Mouse (Mus musculus) olfactory bulb, adult 2 months (tissue): ENCODE data around the gene Hcrt.

Experiments
- CTCF ChIP-seq: fragments of 200-500 bp; IDR thresholded peaks from 2 replicates; pipeline ENCODE4 v1.5.1; 2012; ENCODE audit warnings: low read depth, mild to moderate bottlenecking, low read length, moderate library complexity; ENCODE audit not compliant: insufficient read depth
- POLR2A ChIP-seq: fragments of 200-500 bp; IDR thresholded peaks from 2 replicates; pipeline ENCODE4 v1.6.1; 2012; ENCODE audit warnings: mild to moderate bottlenecking, low read depth, low read length, moderate library complexity; ENCODE audit not compliant: insufficient read depth

DNA sequence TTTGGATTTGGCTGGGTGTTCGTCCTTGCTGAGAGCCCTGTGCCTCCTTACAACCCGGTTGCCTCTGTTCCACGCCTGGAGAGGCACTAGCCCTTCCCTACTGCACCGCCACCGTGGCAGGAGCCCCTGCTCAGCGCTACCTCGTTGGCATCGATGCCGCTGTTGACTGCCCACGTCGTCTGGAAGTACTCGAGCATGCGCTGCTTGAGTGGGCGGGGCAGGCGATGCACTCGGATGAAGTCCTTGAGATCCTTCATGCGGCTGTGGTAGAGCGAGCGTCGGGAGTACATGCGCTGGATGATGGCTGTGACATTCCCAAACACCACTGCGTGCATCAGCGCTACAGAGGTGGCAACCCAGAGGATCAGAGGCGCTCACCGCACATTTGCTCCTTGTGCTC is 13.3 kb downstream of the Hcrt start:
- TF ChIP-seq POLR2A = no peak
- no peak for TF ChIP-seq CTCF
